Mouse (Mus musculus) limb, embryonic 14.5 days (tissue): ENCODE measurements around the gene Gm20388. TPM values are rescaled to one million over a fixed set of nuclear protein-coding genes. Genes with fewer than 3 reads are reported as not detected.

Experiments used
- ATAC-seq: fragments of 200-750 bp; cut with Nextera tagmentation; 2 replicates; pipeline ENCODE4 v1.8.0; 2017; ENCODE audit warnings: low read depth, moderate number of reproducible peaks, moderate TSS enrichment; ENCODE audit not compliant: low FRiP score
- DNase-seq: peaks from one replicate; pipeline ENCODE4 v3.0.0-alpha.2; 2015; ENCODE audit warnings: low spot score
- H3K27ac ChIP-seq: fragments of 300-500 bp; sonication (generic); replicated peaks from 2 replicates; pipeline ENCODE4 v1.5.1; 2014; ENCODE audit warnings: low read depth, mild to moderate bottlenecking, low read length, moderate library complexity, mixed read lengths
- H3K27me3 ChIP-seq: fragments of 300-500 bp; sonication (generic); 2 replicates; pipeline ENCODE4 v1.6.1; 2014; ENCODE audit warnings: low read length, mixed read lengths; ENCODE audit not compliant: control insufficient read depth, insufficient read depth
- H3K36me3 ChIP-seq: fragments of 300-500 bp; sonication (generic); 2 replicates; pipeline ENCODE4 v1.6.1; 2014; ENCODE audit warnings: mild to moderate bottlenecking, low read length, moderate library complexity, mixed read lengths; ENCODE audit not compliant: control insufficient read depth, insufficient read depth
- H3K4me1 ChIP-seq: fragments of 300-500 bp; sonication (generic); 2 replicates; pipeline ENCODE4 v1.6.1; 2014; ENCODE audit warnings: antibody characterized with exemption, low read length, mixed read lengths; ENCODE audit not compliant: control insufficient read depth, insufficient read depth
- H3K4me2 ChIP-seq: fragments of 300-500 bp; sonication (generic); replicated peaks from 2 replicates; pipeline ENCODE4 v1.6.1; 2014; ENCODE audit warnings: low read depth, mild to moderate bottlenecking, low read length, moderate library complexity; ENCODE audit not compliant: severe bottlenecking
- H3K4me3 ChIP-seq: fragments of 300-500 bp; sonication (generic); replicated peaks from 2 replicates; pipeline ENCODE4 v1.5.1; 2014; ENCODE audit warnings: low read length
- H3K9ac ChIP-seq: fragments of 300-500 bp; sonication (generic); 2 replicates; pipeline ENCODE4 v1.6.1; 2014; ENCODE audit warnings: mild to moderate bottlenecking, low read depth, low read length, moderate library complexity; ENCODE audit not compliant: severe bottlenecking
- H3K9me3 ChIP-seq: fragments of 300-500 bp; sonication (generic); 2 replicates; pipeline ENCODE4 v1.6.1; 2016; ENCODE audit warnings: low read length; ENCODE audit not compliant: control insufficient read depth
- POLR2A ChIP-seq: fragments of 200-500 bp; IDR thresholded peaks from 2 replicates; pipeline ENCODE4 v1.8.0; 2012; ENCODE audit warnings: inconsistent platforms, mild to moderate bottlenecking, moderate library complexity, borderline replicate concordance; ENCODE audit not compliant: insufficient read depth, insufficient read length; ENCODE audit errors: extremely low read depth
- WGBS: fragments of 180-500 bp; shearing (Covaris S2); extraction: QIAGEN DNeasy Blood & Tissue Kit; methylation state at CpG from one replicate; pipeline ENCODE4 v1.1.7; 2014; 5-methylcytosine and 5-hydroxymethylcytosine counted together
- polyA plus RNA-seq, 2 experiments: library from polyadenylated mRNA; depleted of rRNA in 1 of 2; stranded (reverse) in 1 of 2; unstranded in 1 of 2; fragments of >200 nt; fragmentation: Nextera tagmentation in 1 of 2; extraction: Ambion mirVana in 1 of 2; gene quantifications; 2 replicates each; pipeline versions ENCODE4 v1.2.1 to v1.2.3; 2012 to 2014

The Gm20388 gene
- polyA plus RNA-seq, 2 experiments = 1.9 to 49.9 TPM

GRCm38 (mm10) chr8:120174606-120175005 is 264.0 kb downstream of the Gm20388 start:
- Histone ChIP-seq H3K4me2 (no peak overlapping the region), H3K4me1 (peaks cover 21% of the 10 kb centered on the region), H3K27ac (no peak overlapping the region), H3K36me3 (no peaks in the 10 kb centered on the region), H3K27me3 (peaks cover 9% of the 10 kb centered on the region; the same call in 1 of the 2 replicates), H3K9ac (no peak overlapping the region), H3K9me3 (no peaks in the 10 kb centered on the region), H3K4me3 (no peak overlapping the region)
- ATAC-seq (no peak), DNase-seq (no peak)
- no peak for TF ChIP-seq POLR2A
- WGBS = 46% methylated on average over 18 of the region's 18 CpGs

DNA sequence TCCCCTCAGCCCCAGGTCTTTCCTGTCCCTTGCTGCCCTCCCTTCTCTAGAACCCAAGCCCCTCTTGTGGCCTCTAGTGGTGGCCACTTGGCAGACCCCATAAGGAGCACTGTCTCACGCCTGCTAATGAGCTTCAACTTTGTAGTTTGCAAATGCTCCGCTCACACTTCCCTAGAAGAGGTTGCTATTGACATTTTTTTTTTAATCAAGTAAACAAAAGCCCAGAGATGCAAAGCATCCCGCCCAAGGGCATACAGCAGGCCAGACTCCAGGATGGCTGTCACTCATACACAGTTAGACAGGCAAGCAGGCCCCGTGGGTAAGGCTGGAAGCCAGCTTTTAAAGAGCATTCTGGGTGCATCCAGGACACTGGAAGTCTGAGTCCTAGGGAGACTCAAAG is 266.0 kb downstream of the Gm20388 start:
- no peak for TF ChIP-seq POLR2A
- Histone ChIP-seq H3K4me1 (peaks cover 26% of the 10 kb centered on the region), H3K27ac (no peak overlapping the region), H3K36me3 (no peaks in the 10 kb centered on the region), H3K9ac (no peak overlapping the region), H3K4me2 (no peak overlapping the region), H3K4me3 (no peak overlapping the region), H3K9me3 (no peaks in the 10 kb centered on the region), H3K27me3 (peaks cover 9% of the 10 kb centered on the region; the same call in 1 of the 2 replicates)
- no peak for ATAC-seq
- 23% methylated on average over 4 of the region's 4 CpGs for WGBS
- no peak for DNase-seq

GRCm38 (mm10) chr8:120177318-120178123 is 266.9 kb downstream of the Gm20388 start, which contains the start of gene Fam92b:
Gene Fam92b (minus strand): TSS chr8:120177466.
- 2% methylated on average over 21 of the region's 26 CpGs for WGBS
- peaks cover 26% of the 10 kb centered on the region for H3K4me1 ChIP-seq
- ATAC-seq (peak; percentile 76), DNase-seq (peak; percentile 80)
- no peaks in the 10 kb centered on the region for H3K9me3 ChIP-seq
- no peak for TF ChIP-seq POLR2A
- H3K4me3 ChIP-seq = no peak within 1 kb of the TSS
- H3K9ac ChIP-seq = peak within 1 kb of the TSS; percentile 1; the same call in 1 of the 2 replicates
- H3K27me3 ChIP-seq = peaks cover 9% of the 10 kb centered on the region; the same call in 1 of the 2 replicates
- no peak within 1 kb of the TSS for H3K27ac ChIP-seq
- H3K4me2 ChIP-seq = peak within 1 kb of the TSS; percentile 28
- no peaks in the 10 kb centered on the region for H3K36me3 ChIP-seq

DNA sequence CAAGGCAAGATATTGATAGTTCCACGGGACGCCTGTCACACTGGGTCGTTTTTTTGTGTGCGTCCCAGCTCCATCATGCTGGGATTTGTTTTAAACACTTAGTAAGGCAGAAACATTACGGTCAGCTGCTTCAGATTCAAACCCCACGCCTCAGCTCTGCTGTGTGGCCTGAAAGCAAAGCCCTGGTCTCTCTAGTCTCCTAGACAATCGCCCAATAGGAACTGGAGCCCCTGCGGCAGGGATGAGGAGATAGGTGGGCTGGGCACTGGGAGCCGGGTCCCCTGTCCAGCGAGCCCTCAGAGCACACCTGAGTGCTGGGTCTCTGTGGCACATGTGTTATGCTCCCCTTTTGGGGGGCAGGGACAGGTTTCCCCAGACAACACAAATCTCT is 267.5 kb downstream of the Gm20388 start:
- WGBS = 9% methylated on average over 10 of the region's 10 CpGs
- Histone ChIP-seq H3K4me3 (no peak overlapping the region), H3K9me3 (no peaks in the 10 kb centered on the region), H3K27ac (no peak overlapping the region), H3K4me1 (peaks cover 26% of the 10 kb centered on the region), H3K4me2 (peak overlapping the region; percentile 28), H3K36me3 (no peaks in the 10 kb centered on the region), H3K27me3 (peaks cover 9% of the 10 kb centered on the region; the same call in 1 of the 2 replicates), H3K9ac (no peak overlapping the region)
- ATAC-seq = no peak
- no peak for TF ChIP-seq POLR2A
- no peak for DNase-seq

GRCm38 (mm10) chr8:120179027-120179431 is 268.4 kb downstream of the Gm20388 start:
- H3K9me3 ChIP-seq = no peaks in the 10 kb centered on the region
- ATAC-seq = peak; percentile 79
- under 1% methylated on average over 10 of the region's 10 CpGs for WGBS
- H3K4me2 ChIP-seq = peak overlapping the region; percentile 48
- H3K4me1 ChIP-seq = peaks cover 26% of the 10 kb centered on the region
- TF ChIP-seq POLR2A = peak; percentile 11; the same call in 1 of the 2 replicates
- H3K27ac ChIP-seq = no peak overlapping the region
- DNase-seq = peak; percentile 95
- H3K36me3 ChIP-seq = no peaks in the 10 kb centered on the region
- H3K4me3 ChIP-seq = peak overlapping the region; percentile 16; the same call in 1 of the 2 replicates
- peaks cover 9% of the 10 kb centered on the region; the same call in 1 of the 2 replicates for H3K27me3 ChIP-seq
- H3K9ac ChIP-seq = no peak overlapping the region
